Mouse (Mus musculus): Measurements from ENCODE around the gene Tmem50b. TPM values are rescaled to one million over a fixed set of nuclear protein-coding genes. Genes with fewer than 3 reads are reported as not detected.

Gene Tmem50b
- polyA plus RNA-seq, 3 experiments from 2014 or later: 28.2 to 36.1 (median 34.2) TPM

DNA sequence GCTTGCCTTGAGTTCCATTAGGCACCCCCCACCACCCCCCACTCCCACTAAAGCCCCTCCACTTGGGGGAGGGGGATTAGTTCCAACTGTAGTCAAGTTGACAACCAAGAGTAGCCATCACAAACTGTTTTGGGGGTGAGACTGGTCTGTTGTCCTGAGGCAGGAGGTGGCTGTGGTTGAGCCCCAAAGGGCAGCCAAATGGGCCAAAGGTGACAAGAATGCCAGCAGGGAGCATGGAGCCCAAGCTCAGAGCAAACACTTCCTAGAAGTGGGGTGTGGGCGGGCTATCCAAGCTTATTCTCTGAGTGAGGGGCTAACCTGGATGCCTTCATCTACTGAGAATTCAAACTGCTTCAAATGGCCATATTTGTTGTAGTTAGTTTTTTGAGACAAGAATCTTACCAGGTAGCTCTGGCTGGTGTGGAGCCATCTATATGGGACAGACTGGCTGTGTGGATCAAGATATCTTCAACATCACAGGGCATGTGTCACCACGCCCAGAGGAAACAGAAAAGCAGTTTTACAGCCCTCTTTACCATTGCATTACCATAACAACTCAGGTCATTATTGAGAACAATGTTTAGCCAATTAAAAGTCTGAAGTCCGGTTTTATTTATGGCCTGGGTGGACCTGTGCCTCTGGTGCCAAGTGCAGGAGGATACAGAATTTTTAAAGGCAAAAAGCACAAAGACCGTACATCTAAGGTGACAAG is 32.9 kb downstream of the Tmem50b start:
- no peak for ATAC-seq

DNA sequence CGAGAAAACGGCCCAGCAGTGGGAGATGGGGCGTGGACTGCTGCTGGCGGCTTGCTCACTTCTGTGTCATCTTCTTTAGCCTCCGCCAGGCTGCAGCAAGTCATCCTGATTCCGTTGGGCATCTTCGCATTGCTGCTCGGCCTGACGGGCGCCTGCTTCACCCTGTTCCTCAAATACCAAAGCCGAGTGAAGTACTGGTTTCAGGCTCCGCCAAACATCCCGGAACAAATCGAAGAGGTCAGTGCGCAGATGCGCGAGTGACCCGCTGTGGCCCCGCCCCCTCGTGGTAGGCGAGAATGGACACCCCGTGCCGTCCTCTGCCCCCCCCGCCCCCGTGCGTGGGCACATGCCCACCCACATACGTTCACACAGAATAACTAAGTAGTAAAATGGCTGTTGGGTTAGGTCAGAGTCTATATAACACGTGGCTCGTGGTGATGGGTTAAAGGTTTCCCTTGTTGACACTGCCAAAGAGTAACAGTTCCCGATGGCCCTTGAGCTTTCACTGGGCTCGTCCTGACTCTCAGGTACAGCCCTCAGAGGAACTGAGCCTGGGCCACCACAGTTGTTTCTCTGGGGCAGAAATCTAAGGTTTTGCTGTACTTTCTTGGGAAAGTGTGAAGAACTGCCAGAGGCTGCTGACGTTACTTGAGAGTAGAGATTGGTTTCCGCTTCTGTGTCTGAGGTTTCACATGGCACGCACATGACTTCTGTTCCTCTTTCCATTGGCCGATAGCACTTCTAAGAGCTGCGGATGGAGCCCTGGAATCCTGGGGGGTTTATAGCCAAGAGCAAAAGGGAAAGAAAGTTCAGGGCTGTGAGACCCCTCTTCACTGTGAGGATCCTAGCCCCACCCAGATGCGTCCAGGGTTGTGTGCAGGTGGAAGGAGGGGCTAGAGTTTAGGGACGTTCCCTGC is 35.8 kb downstream of the Tmem50b start:
- no peak for ATAC-seq

DNA sequence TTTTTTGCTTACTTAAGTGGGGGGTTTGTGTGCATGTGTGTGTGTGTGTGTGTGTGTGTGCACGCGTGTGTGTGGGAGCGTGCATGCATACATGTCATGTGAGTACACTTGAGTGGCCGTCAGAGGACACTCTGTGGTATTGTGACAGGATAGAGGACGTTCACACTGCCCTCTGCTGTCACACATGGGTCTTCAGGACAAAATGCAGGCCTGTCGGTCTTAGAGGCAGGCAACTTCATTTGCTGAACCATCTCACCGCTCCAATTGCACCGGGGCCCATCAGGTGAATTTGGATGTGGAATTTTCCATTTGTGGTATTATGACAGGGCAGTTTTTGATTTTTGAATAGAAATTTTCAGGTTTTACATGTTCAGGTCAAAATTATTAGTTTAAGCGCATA is 36.5 kb downstream of the Tmem50b start:
- no peak for ATAC-seq

DNA sequence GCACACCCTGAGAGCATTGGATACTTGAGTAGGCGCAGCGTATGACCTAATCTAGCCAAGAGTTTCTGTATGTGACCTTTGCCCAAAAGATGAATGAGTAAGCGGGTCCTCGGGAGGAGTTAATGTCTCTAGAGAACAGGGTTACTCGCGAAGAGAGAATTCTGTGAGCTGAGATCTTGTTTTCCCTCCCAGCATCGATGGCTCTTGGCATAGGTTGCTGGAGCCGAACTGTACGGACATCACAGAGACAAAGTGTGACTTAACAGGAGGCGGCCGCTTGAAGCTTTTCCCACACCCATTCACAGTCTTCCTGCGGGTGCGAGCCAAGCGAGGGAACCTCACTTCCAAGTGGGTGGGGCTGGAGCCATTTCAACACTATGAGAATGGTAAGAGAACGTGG is 39.9 kb downstream of the Tmem50b start:
- ATAC-seq: no peak

DNA sequence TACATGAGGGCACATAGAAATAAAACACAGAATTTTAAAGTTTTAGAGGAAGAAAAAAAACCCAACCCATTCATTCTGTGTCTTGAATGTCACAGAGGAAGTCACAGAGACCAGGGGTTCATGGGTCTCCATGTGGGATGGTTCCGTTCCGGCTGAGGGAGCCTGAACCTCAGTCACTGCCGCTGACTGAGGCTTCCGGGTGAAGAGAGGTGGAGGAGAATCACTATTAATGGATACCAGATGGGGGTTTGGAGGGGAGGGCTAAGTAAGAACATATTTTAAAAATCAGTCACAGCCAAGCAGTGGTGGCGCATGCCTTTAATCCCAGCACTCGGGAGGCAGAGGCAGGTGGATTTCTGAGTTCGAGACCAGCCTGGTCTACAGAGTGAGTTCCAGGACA is 40.4 kb downstream of the Tmem50b start:
- no peak for ATAC-seq

DNA sequence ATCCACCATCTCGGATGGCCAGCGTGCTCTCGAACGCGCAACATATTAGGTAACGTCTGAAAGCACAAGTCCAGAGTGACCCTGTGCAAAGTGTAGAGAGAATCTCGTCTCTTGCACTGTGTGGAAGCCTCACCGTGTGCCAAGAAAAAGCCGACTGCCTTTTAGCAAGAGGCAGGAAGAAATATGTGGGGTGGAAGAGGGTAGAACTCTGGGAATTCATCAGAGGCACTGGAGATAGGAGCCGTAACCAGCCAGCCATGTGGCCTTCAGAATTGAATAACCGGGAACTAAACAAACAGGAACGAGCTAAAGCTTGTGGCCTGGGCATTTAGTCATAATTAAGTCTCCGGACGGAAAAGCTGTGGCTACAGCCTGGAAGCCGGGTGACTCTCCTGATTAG is 40.9 kb downstream of the Tmem50b start:
- no peak for ATAC-seq

DNA sequence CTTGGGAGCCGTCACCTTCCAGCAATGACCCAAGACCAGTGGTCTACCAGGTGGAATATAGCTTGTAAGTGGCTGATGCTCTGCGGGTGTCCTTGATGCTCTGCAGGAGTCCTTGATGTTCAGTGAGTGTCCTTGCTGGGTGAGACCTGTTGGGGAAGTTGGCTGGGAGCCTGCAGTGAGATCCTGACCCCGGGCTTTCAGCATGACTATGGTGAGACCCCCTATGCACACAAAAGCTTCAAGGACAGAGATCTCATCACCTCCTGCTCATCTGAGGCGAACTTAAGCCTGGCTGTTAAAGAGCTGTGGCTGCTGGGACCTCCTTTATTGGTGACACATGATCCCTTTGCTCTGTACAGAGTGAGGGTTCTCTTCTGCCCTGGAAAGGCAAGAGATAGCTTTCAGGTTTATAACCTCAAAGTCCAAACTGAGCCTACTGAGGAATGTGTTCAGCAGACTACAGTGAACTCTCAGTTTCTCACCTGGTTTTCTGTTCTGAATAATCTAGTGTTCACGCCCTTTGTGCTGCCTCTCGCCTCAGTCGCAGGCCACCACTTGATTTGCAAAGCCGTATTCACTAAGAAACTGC is 42.5 kb downstream of the Tmem50b start:
- no peak for ATAC-seq

DNA sequence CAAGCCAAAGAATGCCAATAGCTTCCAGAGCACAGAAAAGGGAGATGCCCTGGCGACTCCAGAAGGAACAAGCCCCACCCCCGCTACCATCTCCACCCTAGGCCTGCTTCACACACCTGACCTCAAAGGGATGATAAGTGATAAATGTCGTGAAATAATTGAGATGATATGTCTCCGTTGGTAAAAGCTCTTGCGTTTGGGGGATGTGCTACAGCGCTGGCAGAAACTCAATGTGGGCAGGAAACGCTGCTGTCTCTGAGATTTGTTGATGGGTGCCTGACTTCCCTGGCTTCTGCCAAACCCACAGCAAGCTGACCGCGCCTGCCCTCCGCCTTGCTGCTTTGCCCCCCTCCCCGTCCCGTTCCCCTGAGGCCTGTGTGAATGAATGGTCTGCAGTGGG is 44.0 kb downstream of the Tmem50b start:
- ATAC-seq: peak; percentile 65

DNA sequence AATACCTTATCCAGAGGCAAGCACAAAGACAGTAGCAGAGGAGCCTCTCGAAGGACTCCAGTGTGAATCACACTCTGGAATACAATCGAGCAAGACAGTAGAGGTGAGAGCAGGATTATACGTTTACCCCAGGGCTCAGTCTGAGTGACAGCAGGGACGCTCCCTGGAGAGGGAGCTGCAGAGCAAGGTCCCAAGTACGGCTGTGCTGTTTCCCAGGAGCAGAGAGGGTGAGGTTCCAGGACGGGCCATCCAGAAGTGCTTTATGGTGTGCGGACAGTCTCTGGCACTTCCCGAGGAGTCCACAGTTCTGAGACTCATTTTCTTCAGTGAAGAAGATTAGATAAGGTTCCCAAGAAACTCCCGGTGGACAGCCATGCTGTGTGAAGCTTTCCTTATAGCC is 45.5 kb downstream of the Tmem50b start:
- ATAC-seq: no peak

DNA sequence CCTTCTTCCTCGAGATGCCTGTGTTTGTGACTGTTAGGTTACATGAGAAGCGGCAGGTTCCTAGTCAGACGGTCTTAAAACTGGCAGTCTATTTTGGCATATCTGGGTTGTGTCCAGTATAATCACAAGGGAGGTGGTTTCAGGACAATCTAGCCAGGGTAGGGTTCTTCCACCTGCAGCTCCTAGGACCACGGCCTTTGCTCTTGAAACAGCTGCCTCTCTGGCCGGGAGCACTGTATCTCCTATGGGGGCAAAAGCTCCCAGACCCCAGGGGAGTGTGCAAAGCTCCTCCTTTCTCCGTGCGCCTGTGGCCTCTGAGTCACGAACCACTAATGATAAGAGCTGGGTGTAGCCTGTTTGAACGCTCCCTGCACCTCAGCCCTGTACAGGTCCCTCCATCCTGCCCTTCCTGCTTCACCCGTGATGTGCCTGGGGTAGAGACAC is 46.5 kb downstream of the Tmem50b start:
- ATAC-seq: no peak

DNA sequence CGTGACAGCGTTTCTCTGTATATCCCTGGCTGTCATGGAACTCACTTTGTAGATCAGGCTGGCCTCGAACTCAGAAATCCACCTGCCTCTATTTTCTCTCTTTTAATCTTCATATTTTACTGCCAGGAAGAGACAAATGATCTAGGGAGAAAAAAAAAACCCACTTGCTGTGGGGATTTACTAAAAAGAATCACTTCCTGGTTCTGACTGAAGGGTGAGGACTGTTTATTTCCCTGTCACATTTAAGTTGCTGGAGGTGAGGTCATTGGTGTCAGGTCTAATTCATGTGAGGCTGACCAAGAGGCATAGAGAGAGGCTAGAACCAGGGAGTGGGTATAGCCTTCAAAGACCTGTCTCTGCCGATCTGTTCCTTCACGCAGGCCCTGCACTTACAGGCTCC is 48.0 kb downstream of the Tmem50b start:
- no peak for ATAC-seq

DNA sequence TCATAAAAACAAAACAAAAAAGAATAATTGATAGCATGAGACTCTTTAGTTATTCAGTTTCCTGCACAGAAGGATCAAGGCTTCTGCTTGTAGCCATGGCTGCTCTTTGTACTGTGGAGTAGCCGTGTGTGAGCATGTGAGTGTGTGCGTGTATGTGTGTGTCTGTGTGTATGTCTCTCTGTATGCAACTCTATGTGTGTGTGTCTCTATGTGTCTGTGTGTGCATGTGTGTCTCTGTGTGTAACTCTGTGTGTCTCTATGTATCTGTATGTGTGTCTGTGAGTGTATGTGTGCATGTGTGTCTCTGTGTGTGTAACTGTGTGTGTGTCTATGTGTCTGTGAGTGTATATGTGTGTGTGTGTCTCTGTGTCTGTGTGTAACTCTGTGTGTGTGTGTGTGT is 48.6 kb downstream of the Tmem50b start:
- ATAC-seq: no peak

DNA sequence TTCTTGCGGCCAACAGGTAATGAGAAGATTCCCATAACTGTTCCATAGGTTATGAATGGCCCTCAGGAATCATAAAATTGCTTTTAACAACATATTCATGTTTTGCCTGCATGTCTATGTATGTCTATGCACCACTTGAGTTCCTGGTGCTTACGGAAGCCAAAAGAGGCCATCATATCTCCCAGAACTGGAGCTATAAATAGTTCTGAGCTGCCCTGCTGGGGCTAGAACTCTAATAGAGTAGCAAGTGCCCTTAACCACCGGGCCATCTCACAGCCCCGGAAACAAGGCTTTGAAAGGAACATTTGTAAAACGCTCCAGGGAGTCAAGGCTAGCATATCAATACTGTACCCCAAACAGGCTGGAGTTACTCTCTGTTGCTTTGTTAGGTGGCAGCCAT is 49.0 kb downstream of the Tmem50b start:
- no peak for ATAC-seq

DNA sequence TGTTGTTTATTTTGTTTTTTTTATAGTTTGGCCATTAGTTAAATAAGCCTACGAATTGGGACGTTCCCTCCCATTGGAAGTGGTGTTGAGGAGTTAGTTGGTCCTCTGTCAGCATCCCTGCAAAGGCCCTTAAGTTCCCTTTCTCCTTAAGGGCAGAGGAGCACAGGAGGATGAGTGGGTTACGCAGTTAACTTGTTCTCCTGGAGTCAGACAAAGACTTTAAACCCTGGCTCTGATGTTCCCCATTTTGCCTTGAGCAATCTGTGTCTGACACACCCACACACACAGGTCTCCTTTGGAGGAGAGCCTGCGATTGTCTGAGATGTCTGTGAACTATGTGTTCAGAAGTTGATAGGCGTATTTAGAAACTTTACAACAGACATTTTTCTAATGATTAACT is 49.6 kb downstream of the Tmem50b start:
- ATAC-seq: no peak

DNA sequence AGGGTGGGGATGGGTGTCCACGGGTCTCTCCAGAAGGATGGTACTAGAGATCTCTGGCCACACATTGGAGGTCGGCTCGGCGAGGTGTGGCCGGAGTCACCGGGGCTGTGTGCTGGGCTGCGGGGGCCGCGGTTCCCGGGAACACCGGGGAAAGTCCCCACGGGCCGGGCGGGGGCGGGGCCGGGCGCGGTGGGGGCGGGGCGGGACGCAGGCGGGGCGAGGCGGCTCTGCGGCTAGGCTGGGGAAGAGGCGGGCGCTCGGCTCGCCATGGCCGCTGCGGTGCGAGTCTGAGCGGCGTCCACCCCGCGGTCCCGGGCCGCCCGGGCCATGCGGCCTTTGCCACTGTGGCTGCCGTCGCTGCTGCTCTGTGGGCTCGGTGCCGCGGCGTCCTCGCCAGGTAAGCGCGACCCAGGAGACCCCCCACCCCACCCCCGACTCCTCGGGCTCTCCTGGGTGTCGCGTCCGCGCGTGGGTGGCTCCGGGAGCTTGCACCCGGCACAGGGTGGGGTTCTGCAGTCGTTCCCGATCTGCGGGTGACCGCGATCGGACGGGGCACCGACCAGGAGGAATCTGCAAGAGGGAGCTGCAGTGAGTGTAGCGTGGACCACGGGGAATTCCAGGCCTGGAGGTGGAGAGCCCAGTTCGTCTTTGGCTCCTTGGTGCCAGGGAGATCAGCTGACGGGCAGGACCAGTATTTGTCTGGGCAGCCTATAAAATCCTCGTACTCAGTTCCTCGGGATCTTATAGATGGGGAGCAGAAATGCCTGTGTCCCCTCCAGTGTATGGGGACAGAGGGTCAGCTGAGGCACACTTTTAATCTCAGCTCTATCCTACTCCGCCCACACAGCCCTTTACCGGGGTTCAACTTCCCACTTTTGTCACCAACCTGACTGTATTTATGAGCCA is 50.5 kb downstream of the Tmem50b start, which contains the start of gene Ifngr2:
TSS of gene Ifngr2 (plus strand) at position 237 of the 906 bp plus-strand sequence.
- ATAC-seq: peak; percentile 28

DNA sequence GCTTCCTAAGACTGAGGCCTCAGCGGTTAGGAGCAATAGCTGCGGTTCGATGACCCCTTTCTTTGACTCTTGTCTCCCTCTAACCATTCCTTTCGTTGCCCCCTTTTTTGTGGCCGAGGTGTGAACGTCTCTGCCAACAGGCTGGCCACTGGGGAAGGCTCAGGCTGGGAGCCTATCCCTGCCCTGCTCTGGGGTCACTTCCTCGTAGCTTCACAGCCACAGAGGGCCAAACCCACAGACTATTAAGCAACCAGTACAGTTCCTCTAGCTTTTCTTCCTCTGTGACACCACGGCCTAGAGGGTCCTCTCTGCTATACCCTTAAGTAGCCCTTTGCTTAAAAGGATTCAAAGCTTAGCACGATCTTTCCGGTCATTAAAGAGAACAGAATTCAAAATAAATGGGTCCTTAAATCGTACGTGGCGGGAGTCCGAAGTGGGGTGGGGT is 51.2 kb downstream of the Tmem50b start:
- no peak for ATAC-seq

DNA sequence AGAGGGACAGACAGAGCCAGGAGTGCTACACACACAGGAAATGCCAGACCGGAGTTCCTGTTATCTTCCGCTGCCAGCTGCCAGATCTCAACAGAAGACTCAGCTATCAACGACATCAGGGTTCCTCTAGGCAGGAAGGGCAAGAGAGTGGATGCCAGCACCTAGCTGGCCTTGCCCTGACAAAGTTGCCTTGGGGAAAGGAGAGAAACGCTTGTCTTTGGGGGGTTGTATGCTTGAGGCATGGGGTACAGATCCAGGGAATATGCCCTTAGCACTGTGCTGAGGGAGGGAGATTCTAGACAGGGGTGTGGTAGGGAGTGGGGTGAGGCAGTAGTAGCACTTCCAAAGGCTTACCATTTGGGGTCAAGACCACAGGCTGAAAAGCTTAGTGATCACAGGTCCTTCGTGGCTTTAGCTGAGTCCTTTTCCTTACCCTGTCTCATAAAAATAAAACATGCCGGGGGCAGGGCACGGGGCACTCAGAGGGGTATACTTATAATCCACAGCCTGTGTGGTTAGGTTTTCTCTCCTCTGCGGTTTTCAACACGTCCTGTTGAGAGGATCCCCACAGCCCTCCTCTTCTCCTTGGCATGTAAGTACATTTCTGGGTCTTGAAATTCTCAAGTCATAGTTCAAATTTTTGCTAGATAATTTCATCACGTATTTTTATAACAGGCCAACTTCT is 51.9 kb downstream of the Tmem50b start:
- ATAC-seq: peak; percentile 57

DNA sequence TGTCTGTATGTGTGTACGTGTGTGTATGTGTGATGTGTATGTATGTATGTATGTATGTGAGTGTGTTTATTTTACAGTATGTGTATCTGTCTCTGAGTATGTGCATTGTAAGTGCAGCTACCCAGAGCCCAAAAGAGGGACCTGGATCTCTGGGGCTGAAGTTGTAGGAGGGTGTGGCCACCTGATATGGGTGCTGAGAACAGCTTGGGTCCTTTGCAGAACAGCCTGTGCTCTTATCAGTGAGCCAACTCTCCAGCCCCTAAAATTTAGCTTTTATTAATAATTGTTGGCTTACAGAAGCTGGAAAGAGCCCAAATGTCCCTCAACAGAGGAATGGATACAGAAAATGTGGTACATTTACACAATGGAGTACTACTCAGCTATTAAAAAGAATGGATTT is 54.0 kb downstream of the Tmem50b start:
- no peak for ATAC-seq

DNA sequence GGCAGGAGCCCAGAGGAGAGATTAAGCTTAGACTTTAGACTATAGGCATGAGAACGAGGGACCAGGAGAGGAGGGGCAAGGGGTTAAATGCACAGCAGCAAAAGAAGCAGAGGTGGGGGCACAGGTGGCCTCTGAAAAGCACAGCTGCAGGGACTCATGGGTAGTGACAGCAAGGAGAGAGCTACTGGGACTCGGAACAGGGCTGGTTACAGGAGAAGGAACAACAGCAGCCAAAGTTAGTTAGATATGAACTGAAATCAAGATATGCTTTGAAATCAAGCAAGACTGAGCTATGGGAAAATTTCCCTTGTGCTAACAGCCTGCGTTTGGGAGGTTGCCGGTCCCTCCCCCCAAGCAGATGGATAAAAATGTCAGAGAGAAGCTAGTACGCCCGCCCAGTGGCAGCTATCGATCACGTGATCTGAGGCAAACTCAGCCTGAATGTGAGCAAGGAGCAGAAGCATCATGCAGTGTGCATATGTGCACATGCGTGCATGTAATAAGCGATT is 56.0 kb downstream of the Tmem50b start:
- peak; percentile 33 for ATAC-seq

DNA sequence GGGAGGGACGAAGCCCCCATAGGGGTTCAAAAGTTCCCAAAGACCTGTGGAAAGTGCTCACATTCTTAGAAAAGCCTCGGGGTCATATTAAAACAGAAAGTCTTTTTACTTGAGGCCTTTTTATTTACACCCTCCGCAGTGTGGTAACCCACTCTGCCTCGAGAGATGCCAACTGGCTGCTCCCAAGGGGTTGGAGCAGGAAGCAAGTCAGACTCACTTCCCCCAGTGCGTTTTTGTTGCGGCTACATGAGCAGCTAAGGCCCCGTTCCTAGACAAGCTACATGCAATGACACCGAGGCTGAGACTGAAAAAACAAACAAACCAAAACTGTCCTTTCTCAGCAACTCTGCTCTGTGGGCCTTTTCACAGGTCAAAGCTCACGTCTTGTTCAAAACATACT is 59.1 kb downstream of the Tmem50b start:
- no peak for ATAC-seq

DNA sequence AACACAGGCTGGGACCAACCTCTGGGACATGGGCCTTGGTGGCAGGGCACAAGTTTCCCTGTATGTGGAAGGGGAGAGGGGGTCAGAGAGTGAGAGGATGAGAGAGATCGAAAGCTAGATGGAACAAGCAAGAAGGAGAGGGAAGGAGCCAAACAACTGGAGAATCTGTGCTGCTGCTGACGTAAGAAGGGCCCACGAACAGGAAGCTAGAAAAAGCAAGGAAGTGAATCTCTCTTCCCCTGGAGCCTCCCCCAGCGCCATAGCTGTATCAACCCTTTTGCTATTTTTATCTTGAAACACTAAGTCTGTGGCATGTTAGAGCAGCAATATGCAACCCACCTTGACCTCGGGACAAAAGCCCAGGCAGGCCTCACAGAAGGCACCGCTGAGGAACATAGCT is 59.5 kb downstream of the Tmem50b start:
- no peak for ATAC-seq
